Mouse (Mus musculus): ENCODE data around the gene Thrap3.

Gene Thrap3

DNA sequence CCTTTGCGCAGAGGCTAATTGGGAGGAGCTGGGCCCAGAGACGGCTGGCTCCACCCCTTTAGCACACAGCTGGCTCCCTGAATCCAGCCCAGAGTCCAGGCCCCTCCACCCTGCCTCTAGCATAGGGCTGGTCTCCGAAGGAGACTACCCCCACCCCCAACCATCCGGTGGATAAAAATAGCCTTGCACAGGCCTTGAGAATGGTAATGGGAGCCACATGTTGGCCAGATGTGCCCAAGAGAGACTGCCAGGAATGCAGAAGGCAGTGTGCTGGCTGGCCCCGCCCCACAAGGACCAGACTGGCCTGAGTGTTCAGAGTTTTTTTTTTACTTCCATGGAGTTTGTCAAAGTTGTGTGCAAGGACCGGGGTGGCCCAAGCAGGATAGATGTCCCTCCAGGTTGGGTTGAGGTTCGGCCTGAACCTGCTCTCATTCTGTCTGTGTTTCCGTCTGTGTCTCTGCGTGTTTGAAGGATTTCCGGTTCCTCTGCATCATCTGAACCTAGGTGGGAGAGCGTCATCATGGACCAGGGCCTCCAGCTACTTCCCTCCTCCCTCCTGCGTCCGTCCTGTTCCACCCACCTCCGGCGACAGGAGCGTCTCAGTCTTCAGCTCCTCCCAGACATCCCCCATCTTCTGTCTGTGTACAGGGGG, 52.1 kb downstream of the Thrap3 start:
- no peak for TF ChIP-seq POU5F1 (IDR thresholded peaks at IDR 0.05; ENCODE audit: borderline replicate concordance, low read length)
- Histone ChIP-seq H3K9me3 (ENCODE audit: low read length) (no peaks in the 10 kb centered on the region), H3K27me3 (ENCODE audit: insufficient read depth, low read length) (peaks cover 8% of the 10 kb centered on the region), H3K4me1 (replicated peaks; ENCODE audit: low read depth, low read length) (peaks cover 78% of the 10 kb centered on the region), H3K36me3 (ENCODE audit: insufficient read depth, low read length) (peaks cover 32% of the 10 kb centered on the region), H3K4me3 (replicated peaks; ENCODE audit: low read length) (peak overlapping the region; percentile 88)

GRCm38 (mm10) chr4:126149798-126150197, 52.8 kb downstream of the Thrap3 start:
- H3K4me1 ChIP-seq (replicated peaks; ENCODE audit: low read depth, low read length) = peaks cover 76% of the 10 kb centered on the region
- no peaks in the 10 kb centered on the region for H3K9me3 ChIP-seq (ENCODE audit: low read length)
- TF ChIP-seq NANOG (IDR thresholded peaks at IDR 0.05; ENCODE audit: borderline replicate concordance, low read length) (no peak), POU5F1 (IDR thresholded peaks at IDR 0.05; ENCODE audit: borderline replicate concordance, low read length) (no peak), CTCF (conservative IDR thresholded peaks at IDR 0.05; ENCODE audit: low read length) (no peak)
- H3K27me3 ChIP-seq (ENCODE audit: insufficient read depth, low read length) = peaks cover 8% of the 10 kb centered on the region
- peaks cover 32% of the 10 kb centered on the region for H3K36me3 ChIP-seq (ENCODE audit: insufficient read depth, low read length)
- H3K4me3 ChIP-seq (replicated peaks; ENCODE audit: low read length) = peak overlapping the region; percentile 88

GRCm38 (mm10) chr4:126149041-126149676, 53.4 kb downstream of the Thrap3 start:
- Histone ChIP-seq H3K36me3 (ENCODE audit: insufficient read depth, low read length) (peaks cover 32% of the 10 kb centered on the region), H3K27me3 (ENCODE audit: insufficient read depth, low read length) (peaks cover 8% of the 10 kb centered on the region), H3K9me3 (ENCODE audit: low read length) (no peaks in the 10 kb centered on the region), H3K4me3 (replicated peaks; ENCODE audit: low read length) (peak overlapping the region; percentile 88), H3K4me1 (replicated peaks; ENCODE audit: low read depth, low read length) (peaks cover 76% of the 10 kb centered on the region)
- TF ChIP-seq NANOG (IDR thresholded peaks at IDR 0.05; ENCODE audit: borderline replicate concordance, low read length) = no peak
- no peak for TF ChIP-seq CTCF (conservative IDR thresholded peaks at IDR 0.05; ENCODE audit: low read length)
- no peak for TF ChIP-seq POU5F1 (IDR thresholded peaks at IDR 0.05; ENCODE audit: borderline replicate concordance, low read length)

DNA sequence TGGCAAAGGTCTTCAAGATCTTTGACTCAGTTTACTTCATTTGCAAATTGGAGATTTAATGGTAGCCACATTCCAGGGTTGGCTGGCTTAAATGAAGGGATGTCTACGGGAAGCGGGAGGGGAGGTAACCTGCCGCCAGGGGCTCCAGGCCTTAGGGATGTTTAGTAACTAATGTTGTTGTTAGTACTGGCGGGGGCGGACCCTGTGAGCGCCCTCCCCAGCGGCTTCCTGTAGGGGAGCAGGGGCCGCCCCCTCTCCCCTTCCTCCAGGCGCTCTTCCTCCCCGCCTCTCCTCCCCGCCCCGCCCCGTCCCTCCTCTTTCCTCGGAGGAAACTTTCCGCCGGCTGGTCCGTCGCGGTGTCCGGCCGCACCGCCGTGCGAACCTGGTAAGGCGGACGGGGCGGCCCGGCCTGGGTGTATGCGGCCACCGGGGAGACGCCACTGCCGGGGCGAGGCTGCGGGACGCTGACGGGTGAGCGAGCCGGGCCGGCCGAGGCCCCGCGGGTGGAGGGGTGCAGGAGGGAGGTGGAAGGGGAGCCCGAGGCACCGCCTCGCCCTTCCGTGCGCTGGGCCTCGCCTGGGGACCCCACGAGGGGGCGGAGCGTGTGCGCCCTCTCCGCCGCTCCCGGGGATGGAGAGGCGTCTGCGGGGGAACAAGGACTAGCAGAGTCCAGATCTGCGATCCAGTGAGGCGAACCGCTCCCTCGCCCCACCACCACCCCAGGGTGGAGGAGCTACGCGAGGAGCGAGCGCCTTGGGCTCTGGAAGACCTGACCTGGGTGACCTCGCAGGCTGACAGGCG, 54.2 kb downstream of the Thrap3 start:
- H3K4me3 ChIP-seq (replicated peaks; ENCODE audit: low read length) = peak overlapping the region; percentile 88
- TF ChIP-seq NANOG (IDR thresholded peaks at IDR 0.05; ENCODE audit: borderline replicate concordance, low read length) (no peak), POU5F1 (IDR thresholded peaks at IDR 0.05; ENCODE audit: borderline replicate concordance, low read length) (no peak), CTCF (conservative IDR thresholded peaks at IDR 0.05; ENCODE audit: low read length) (no peak)
- H3K4me1 ChIP-seq (replicated peaks; ENCODE audit: low read depth, low read length) = peaks cover 75% of the 10 kb centered on the region

DNA sequence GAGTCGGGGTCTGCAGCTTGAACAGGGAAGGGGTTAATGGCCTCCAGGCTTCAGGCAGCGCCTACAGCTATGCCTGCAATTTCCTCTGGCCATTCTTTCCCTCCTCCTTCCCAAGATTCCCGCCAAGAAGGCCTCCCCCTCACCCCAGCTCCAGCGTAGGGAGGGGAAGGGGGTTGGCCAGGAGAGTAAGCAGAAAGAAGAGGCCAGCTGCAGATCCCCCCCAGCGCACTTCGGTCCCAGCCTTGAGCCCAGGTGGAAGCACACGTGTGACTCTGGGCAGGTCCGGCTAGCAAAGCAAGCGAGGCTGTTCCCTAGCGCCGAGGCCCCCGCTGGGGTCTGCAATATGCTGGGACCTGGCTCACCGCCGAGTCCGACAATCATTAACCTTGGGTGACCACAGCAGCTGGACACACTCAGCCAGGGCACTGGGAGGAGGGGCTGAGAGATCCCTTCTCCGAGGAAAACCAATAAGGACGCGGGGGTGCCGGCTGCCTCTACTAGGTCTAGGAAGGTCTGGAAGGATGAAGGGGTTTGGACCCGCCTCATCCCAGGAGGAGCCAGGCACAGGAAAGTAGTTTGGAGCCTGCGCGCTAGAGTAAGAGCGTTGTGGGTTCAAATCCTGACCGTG, 54.9 kb downstream of the Thrap3 start, which contains the start of gene Eva1b:
Eva1b (plus strand) TSS at position 212 of the 628 bp plus-strand sequence.
- Histone ChIP-seq H3K27me3 (ENCODE audit: insufficient read depth, low read length) (peaks cover 8% of the 10 kb centered on the region), H3K4me1 (replicated peaks; ENCODE audit: low read depth, low read length) (peaks cover 69% of the 10 kb centered on the region), H3K4me3 (replicated peaks; ENCODE audit: low read length) (peak within 1 kb of the TSS; percentile 88), H3K36me3 (ENCODE audit: insufficient read depth, low read length) (peaks cover 25% of the 10 kb centered on the region), H3K9me3 (ENCODE audit: low read length) (no peaks in the 10 kb centered on the region)
- TF ChIP-seq POU5F1 (IDR thresholded peaks at IDR 0.05; ENCODE audit: borderline replicate concordance, low read length) (no peak), CTCF (conservative IDR thresholded peaks at IDR 0.05; ENCODE audit: low read length) (no peak), NANOG (IDR thresholded peaks at IDR 0.05; ENCODE audit: borderline replicate concordance, low read length) (no peak)

More for the DNA sequence above, 54.2 kb downstream of the Thrap3 start:
- H3K36me3 ChIP-seq (ENCODE audit: insufficient read depth, low read length) = peaks cover 31% of the 10 kb centered on the region
- peaks cover 8% of the 10 kb centered on the region for H3K27me3 ChIP-seq (ENCODE audit: insufficient read depth, low read length)
- no peaks in the 10 kb centered on the region for H3K9me3 ChIP-seq (ENCODE audit: low read length)

DNA sequence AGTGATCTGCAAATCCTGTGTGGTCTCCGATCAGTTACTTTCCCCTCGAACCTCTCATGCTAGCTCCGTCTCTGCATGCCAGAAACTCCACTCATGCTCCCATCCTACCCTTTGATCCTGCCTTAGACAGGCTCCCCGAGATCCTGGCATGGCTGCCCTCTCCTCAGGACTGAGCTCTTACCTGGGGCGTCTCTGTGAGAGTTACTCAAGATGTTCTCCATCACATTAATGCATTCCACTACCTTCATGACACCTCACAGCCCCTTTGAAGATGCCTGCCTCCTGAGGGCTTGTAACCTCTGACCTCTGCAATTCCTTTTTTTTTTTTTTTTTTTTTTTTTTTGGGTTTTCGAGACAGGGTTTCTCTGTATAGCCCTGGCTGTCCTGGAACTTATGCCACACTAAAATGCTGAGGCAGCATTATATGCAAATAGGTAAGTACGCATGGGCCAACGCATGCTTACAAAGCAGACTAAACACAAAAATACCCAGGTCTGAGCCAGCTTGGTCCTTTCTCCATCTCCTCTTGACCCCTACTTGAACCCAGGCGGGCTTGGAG, 55.5 kb downstream of the Thrap3 start:
- Histone ChIP-seq H3K4me1 (replicated peaks; ENCODE audit: low read depth, low read length) (peaks cover 69% of the 10 kb centered on the region), H3K4me3 (replicated peaks; ENCODE audit: low read length) (peak overlapping the region; percentile 88), H3K9me3 (ENCODE audit: low read length) (no peaks in the 10 kb centered on the region), H3K36me3 (ENCODE audit: insufficient read depth, low read length) (peaks cover 22% of the 10 kb centered on the region), H3K27me3 (ENCODE audit: insufficient read depth, low read length) (peaks cover 8% of the 10 kb centered on the region)
- TF ChIP-seq NANOG (IDR thresholded peaks at IDR 0.05; ENCODE audit: borderline replicate concordance, low read length) (no peak), POU5F1 (IDR thresholded peaks at IDR 0.05; ENCODE audit: borderline replicate concordance, low read length) (no peak), CTCF (conservative IDR thresholded peaks at IDR 0.05; ENCODE audit: low read length) (no peak)

DNA sequence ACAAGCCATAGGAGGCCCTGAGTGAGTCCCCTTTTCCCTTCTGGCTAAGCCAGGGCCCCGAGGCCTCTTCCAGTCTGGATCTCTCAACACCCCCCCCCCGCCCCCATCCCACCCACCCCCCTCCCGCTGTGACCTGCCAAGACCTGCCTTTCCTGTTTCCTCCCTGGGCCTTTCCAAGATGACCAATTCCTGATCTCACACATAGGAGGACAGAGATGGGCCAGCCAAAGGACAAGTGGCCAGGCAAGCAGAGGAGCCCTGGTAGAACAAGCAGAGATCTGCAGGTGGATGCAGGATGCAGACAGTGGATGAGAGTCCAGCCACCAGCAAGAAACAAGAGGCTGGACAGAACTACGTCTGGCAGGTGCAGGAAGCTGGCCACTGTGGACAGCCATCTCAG, 57.2 kb downstream of the Thrap3 start:
- peaks cover 52% of the 10 kb centered on the region for H3K4me1 ChIP-seq (replicated peaks; ENCODE audit: low read depth, low read length)
- no peak for TF ChIP-seq POU5F1 (IDR thresholded peaks at IDR 0.05; ENCODE audit: borderline replicate concordance, low read length)
- no peak for TF ChIP-seq CTCF (conservative IDR thresholded peaks at IDR 0.05; ENCODE audit: low read length)
- no peak for TF ChIP-seq NANOG (IDR thresholded peaks at IDR 0.05; ENCODE audit: borderline replicate concordance, low read length)
- H3K9me3 ChIP-seq (ENCODE audit: low read length) = no peaks in the 10 kb centered on the region
- no peak overlapping the region for H3K4me3 ChIP-seq (replicated peaks; ENCODE audit: low read length)
- H3K27me3 ChIP-seq (ENCODE audit: insufficient read depth, low read length) = peaks cover 8% of the 10 kb centered on the region
- peaks cover 17% of the 10 kb centered on the region for H3K36me3 ChIP-seq (ENCODE audit: insufficient read depth, low read length)

GRCm38 (mm10) chr4:126141021-126141420, 61.5 kb downstream of the Thrap3 start:
- H3K4me3 ChIP-seq (replicated peaks; ENCODE audit: low read length) = no peak overlapping the region
- peaks cover 51% of the 10 kb centered on the region for H3K36me3 ChIP-seq (ENCODE audit: insufficient read depth, low read length)
- TF ChIP-seq CTCF (conservative IDR thresholded peaks at IDR 0.05; ENCODE audit: low read length) = no peak
- TF ChIP-seq POU5F1 (IDR thresholded peaks at IDR 0.05; ENCODE audit: borderline replicate concordance, low read length) = no peak
- no peak for TF ChIP-seq NANOG (IDR thresholded peaks at IDR 0.05; ENCODE audit: borderline replicate concordance, low read length)
- no peaks in the 10 kb centered on the region for H3K27me3 ChIP-seq (ENCODE audit: insufficient read depth, low read length)
- no peaks in the 10 kb centered on the region for H3K9me3 ChIP-seq (ENCODE audit: low read length)
- H3K4me1 ChIP-seq (replicated peaks; ENCODE audit: low read depth, low read length) = peaks cover 36% of the 10 kb centered on the region
